Mouse (Mus musculus): ENCODE measurements around the gene Trip6. TPM values are rescaled to one million over a fixed set of nuclear protein-coding genes. Genes with fewer than 3 reads are reported as not detected.
A peak's percentile ranks its signal among the peaks of the same experiment; 100 is the strongest.
"Not testable (repeated sequence)": the region's sequence is repeated elsewhere in the genome, so short reads cannot be mapped to it uniquely, and the experiment has no call there.

Gene Trip6
- polyA plus RNA-seq, 1 experiment from 2014 or later = 30.8 TPM

DNA sequence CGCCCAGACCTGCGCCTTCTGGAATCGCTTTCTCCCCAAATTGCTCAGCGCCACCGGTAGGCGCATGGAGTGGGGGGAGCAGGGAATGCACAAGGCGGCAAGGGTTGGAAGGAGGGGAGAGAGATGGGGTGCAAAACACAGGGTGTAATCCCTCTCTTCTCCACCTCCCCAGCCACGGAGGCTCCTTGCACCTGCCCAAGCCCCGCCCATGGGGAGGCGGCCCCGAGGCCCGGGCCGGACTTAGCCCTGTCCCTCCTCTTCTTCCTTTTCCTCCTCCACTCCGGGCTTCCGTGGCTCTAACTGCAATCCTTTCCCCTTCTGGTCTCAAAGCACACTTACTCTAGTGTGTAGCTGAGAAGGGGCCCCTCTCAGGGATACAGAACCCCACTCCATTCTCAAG, 20.9 kb downstream of the Trip6 start:
- peaks cover 39% of the 10 kb centered on the region for H3K27me3 ChIP-seq
- H3K36me3 ChIP-seq (ENCODE audit: poor library complexity, severe bottlenecking) = peaks cover 37% of the 10 kb centered on the region
- 3% methylated on average over 15 of the region's 15 CpGs for WGBS
- no peaks in the 10 kb centered on the region for H3K9me3 ChIP-seq (replicated peaks)
- H3K27ac ChIP-seq = peak overlapping the region; percentile 79
- peaks cover 29% of the 10 kb centered on the region for H3K4me1 ChIP-seq
- H3K4me2 ChIP-seq = peak overlapping the region; percentile 99
- peak overlapping the region; percentile 79 for H3K9ac ChIP-seq
- H3K4me3 ChIP-seq = peak overlapping the region; percentile 58
- peak; percentile 15; the same call in 1 of the 2 replicates for ATAC-seq

DNA sequence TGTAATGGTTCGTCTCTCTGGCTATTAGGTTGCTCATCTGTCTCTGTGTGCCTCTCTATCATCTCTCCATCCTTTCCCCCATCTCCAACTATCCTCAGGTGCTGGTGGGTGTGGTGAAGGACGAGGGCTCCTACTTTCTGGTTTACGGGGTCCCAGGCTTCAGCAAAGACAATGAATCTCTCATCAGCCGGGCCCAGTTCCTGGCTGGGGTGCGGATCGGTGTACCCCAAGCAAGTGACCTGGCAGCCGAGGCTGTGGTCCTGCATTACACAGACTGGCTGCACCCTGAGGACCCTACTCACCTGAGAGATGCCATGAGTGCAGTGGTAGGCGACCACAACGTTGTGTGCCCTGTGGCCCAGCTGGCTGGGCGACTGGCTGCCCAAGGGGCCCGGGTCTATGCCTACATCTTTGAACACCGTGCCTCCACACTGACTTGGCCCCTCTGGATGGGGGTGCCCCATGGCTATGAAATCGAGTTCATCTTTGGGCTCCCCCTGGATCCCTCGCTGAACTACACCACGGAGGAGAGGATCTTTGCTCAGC, 22.8 kb downstream of the Trip6 start:
- no peak overlapping the region for H3K4me2 ChIP-seq
- no peak overlapping the region for H3K4me3 ChIP-seq
- no peaks in the 10 kb centered on the region for H3K9me3 ChIP-seq (replicated peaks)
- H3K9ac ChIP-seq = no peak overlapping the region
- 80% methylated on average over 15 of the region's 15 CpGs for WGBS
- peaks cover 44% of the 10 kb centered on the region for H3K4me1 ChIP-seq
- peaks cover 18% of the 10 kb centered on the region for H3K36me3 ChIP-seq (ENCODE audit: poor library complexity, severe bottlenecking)
- ATAC-seq = no peak
- H3K27ac ChIP-seq = no peak overlapping the region
- H3K27me3 ChIP-seq = peaks cover 52% of the 10 kb centered on the region

DNA sequence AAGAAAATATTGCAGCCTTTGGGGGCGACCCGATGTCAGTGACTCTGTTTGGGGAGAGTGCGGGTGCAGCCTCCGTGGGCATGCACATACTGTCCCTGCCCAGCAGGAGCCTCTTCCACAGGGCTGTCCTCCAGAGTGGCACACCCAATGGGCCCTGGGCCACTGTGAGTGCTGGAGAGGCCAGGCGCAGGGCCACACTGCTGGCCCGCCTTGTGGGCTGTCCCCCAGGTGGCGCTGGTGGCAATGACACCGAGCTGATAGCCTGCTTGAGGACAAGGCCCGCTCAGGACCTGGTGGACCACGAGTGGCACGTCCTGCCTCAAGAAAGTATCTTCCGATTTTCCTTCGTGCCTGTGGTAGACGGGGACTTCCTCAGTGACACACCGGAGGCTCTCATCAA, 23.5 kb downstream of the Trip6 start:
- 23% methylated on average over 15 of the region's 15 CpGs for WGBS
- no peak for ATAC-seq
- H3K4me1 ChIP-seq = peaks cover 44% of the 10 kb centered on the region
- H3K4me2 ChIP-seq = no peak overlapping the region
- H3K9ac ChIP-seq = 0 out of 2 replicates have a peak overlapping the region, but pooled peaks have one; percentile 22
- no peak overlapping the region for H3K4me3 ChIP-seq
- peaks cover 10% of the 10 kb centered on the region for H3K36me3 ChIP-seq (ENCODE audit: poor library complexity, severe bottlenecking)
- H3K9me3 ChIP-seq (replicated peaks) = no peaks in the 10 kb centered on the region
- H3K27ac ChIP-seq = no peak overlapping the region
- H3K27me3 ChIP-seq = peaks cover 56% of the 10 kb centered on the region

DNA sequence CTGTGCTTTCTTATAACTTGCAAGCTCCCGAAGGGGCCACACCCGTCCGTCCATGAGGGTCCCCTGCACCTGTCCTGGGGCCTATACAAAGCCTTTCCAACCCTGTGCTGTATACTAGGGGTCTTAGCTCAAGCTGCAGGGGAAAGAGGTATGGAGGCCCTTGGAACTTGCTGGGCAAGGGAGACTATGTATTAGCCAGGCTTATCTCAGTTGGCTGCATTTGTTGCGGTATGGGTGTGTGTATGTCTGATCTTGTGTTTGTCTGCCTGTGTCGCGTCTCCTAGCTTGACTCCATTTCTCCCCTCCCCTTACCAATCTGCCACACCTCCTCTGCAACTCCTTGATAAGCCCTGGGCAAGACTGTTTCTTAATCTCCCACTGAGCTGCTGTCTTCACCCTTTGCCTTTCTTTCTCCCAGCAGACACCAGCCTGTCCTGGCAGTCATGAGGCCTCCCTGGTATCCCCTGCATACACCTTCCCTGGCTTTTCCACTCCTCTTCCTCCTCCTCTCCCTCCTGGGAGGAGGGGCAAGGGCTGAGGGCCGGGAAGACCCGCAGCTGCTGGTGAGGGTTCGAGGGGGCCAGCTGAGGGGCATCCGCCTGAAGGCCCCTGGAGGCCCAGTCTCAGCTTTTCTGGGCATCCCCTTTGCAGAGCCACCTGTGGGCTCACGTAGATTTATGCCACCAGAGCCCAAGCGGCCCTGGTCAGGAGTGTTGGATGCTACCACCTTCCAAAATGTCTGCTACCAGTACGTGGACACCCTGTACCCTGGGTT, 24.4 kb downstream of the Trip6 start:
- WGBS = 53% methylated on average over 13 of the region's 13 CpGs
- H3K4me2 ChIP-seq = peak overlapping the region; percentile 94
- 0 out of 2 replicates have a peak overlapping the region, but pooled peaks have one; percentile 40 for H3K9ac ChIP-seq
- peaks cover 37% of the 10 kb centered on the region for H3K4me1 ChIP-seq
- 0 out of 2 replicates have a peak, but pooled peaks cover 1% of the 10 kb centered on the region for H3K36me3 ChIP-seq (ENCODE audit: poor library complexity, severe bottlenecking)
- H3K27me3 ChIP-seq = peaks cover 56% of the 10 kb centered on the region
- peak overlapping the region; percentile 49; the same call in 1 of the 2 replicates for H3K4me3 ChIP-seq
- no peak overlapping the region for H3K27ac ChIP-seq
- no peaks in the 10 kb centered on the region for H3K9me3 ChIP-seq (replicated peaks)
- ATAC-seq = no peak

DNA sequence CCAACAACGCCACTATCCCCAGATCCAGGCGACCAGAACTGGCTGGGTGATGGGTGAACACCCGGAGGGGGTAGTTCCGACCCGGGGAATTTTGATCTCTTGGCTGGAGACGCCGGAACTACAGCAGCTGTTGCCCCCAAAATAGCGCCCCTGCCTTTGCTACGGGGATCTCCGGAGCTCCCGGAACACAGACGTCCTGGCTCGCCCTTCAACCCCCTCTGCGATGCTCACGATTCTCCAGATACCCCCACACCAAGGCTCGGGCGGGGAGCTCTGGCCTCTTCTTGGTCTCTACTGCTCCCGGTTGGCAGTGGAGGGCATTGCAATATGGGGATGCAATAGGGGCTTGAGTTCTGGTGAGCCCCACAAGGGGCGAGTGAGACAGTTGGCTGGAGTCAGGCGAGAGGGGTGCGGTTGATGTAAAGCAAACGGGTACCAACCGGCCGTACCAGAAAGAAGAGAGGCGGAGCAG, 25.2 kb downstream of the Trip6 start:
- H3K36me3 ChIP-seq (ENCODE audit: poor library complexity, severe bottlenecking) = no peaks in the 10 kb centered on the region
- no peak for ATAC-seq
- H3K4me1 ChIP-seq = peaks cover 34% of the 10 kb centered on the region

DNA sequence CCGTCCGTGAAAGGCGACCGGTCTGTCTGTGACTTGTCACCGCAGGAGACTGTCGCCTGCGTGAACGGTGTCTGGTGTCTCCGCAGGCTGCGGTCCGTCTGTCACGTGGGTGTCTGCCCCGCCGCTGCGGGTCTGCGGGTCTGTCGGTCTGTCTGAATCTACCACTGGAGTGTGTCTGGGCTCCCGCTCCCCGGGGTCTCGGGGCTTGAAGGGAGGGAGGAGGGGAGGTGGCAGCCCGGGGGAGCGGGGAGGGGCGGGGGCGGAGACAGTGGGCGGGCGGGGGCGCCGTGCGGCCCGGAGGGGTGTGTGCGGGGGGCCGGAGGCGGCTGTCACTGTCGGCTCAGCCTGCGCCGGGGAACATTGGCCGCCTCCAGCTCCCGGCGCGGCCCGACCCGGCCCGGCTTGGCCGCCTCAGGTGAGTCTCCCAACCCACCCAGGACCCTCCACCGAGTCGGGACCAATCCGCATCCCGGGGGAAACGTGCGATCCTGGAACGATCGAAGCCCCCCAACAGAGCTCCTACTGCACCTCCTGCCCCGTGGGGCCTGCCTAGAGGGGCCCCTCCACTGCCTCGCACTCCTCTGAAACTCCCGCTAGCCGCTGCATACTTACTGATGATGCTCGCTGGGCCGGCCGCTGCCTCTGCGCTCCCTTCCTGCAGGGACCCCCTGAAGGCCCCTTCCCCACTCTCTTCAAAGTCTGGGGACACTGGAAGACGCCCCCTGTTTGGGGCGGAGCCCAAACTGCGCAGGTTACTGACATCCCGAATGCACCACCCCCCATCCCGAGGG, 26.1 kb downstream of the Trip6 start:
- Histone ChIP-seq H3K27me3 (peaks cover 56% of the 10 kb centered on the region), H3K36me3 (ENCODE audit: poor library complexity, severe bottlenecking) (no peaks in the 10 kb centered on the region), H3K9me3 (replicated peaks) (no peaks in the 10 kb centered on the region), H3K4me1 (peaks cover 30% of the 10 kb centered on the region), H3K4me3 (peak overlapping the region; percentile 49), H3K9ac (peak overlapping the region; percentile 66), H3K4me2 (peak overlapping the region; percentile 94), H3K27ac (no peak overlapping the region; the same call in 1 of the 2 replicates)
- under 1% methylated on average over 41 of the region's 65 CpGs for WGBS
- ATAC-seq = peak; percentile 19; the same call in 1 of the 2 replicates

More for the DNA sequence above, 25.2 kb downstream of the Trip6 start:
- Histone ChIP-seq H3K27ac (no peak overlapping the region), H3K4me2 (peak overlapping the region; percentile 94), H3K27me3 (peaks cover 56% of the 10 kb centered on the region), H3K9ac (0 out of 2 replicates have a peak overlapping the region, but pooled peaks have one; percentile 40), H3K4me3 (peak overlapping the region; percentile 49), H3K9me3 (replicated peaks) (no peaks in the 10 kb centered on the region)
- 5% methylated on average over 25 of the region's 25 CpGs for WGBS

DNA sequence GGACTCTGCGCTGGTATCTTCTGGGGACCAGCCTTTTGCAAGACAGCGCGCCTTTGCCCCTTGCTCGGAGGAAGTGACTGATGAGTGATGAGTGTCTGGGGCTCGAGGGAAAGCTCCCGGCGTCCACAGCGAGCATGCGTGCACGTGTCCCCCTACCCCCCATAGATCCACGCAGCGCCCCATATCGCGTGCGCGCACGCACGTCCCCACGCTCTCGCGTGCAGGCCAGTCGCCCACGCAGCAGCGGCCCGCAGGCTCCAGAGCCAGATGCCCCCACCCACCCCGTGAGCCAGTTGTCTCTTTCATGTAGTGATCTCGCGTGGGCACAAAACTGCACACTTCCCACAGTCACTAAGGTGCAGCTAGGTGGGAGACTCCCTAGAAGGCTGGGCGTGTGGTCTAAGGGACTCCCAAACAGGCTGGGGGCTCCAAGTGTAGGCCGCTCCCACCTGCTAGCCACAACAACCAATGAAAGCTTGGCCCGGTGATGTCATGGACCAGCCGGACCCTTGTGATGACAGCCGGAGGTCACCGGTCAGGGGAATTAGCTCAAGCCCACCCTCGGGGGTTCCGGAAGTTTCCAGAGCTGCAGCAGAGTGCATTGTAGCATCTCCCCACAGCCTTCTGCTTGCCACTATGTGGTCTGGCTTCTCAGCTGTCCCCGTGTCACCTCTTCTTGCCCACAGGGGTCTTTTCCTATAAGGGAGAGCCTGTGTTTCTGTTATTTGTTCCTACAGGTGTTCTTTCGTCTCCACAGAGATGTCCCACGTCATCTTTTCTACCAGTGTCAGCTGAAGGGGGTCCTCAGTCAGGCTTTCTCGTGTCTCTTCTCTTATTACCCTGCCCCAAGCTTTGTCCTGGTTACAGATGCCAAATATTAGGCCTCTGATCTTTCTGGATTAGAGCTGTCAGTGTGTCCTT, 26.9 kb downstream of the Trip6 start, which contains the start of gene Ache:
Gene Ache (plus strand): TSS at position 488 of the 921 bp plus-strand sequence.
- Histone ChIP-seq H3K36me3 (ENCODE audit: poor library complexity, severe bottlenecking) (no peaks in the 10 kb centered on the region), H3K9ac (peak within 1 kb of the TSS; percentile 66), H3K4me2 (peak within 1 kb of the TSS; percentile 94), H3K4me3 (peak within 1 kb of the TSS; percentile 49), H3K4me1 (peaks cover 24% of the 10 kb centered on the region), H3K9me3 (replicated peaks) (no peaks in the 10 kb centered on the region), H3K27me3 (peaks cover 52% of the 10 kb centered on the region), H3K27ac (no peak within 1 kb of the TSS; the same call in 1 of the 2 replicates)
- 1% methylated on average over 40 of the region's 40 CpGs for WGBS
- peak; percentile 59 for ATAC-seq

DNA sequence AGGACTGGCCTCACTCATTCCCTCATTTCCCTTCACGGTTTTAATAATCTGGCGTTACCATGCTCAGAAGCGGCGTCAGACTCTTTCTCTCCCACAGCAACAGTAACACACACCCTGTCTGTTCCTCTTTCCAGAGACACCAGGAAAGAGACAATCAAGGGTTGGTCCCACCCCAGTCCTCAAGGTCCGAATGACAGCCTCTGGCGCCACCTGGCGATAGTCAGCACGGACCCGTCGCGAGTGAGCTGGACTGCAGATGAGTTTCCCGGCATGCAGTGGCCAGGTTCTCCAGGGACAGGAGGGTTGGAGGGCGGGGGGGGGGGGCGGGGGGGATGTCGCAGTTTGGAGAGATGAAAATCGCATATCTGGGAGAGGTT, 27.6 kb downstream of the Trip6 start:
- Histone ChIP-seq H3K9ac (peak overlapping the region; percentile 66), H3K4me2 (peak overlapping the region; percentile 94), H3K27me3 (peaks cover 47% of the 10 kb centered on the region), H3K9me3 (replicated peaks) (no peaks in the 10 kb centered on the region), H3K36me3 (ENCODE audit: poor library complexity, severe bottlenecking) (no peaks in the 10 kb centered on the region), H3K4me1 (peaks cover 24% of the 10 kb centered on the region), H3K4me3 (peak overlapping the region; percentile 49), H3K27ac (no peak overlapping the region; the same call in 1 of the 2 replicates)
- peak; percentile 72 for ATAC-seq
- WGBS = under 1% methylated on average over 14 of the region's 16 CpGs

DNA sequence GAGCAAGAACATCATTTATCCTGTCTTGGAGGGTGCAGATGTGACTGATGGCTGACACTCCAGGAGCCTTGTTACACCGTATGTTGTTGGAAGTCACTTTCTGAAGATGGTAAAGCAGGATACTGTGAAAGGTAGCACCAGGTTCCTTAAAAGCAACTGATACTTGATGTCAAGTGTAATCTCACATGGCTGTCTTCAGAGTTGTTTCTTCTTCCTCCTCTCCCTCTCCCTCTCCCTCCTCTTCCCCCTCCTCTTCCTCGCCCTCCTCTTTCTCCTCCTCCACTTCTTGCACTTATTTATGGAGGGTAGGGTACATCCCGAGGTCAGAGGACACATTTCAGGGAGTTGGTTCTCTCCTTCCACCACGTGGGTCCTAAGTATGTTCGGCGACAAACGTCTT, 28.2 kb downstream of the Trip6 start:
- Histone ChIP-seq H3K4me1 (peaks cover 24% of the 10 kb centered on the region), H3K27me3 (peaks cover 43% of the 10 kb centered on the region), H3K36me3 (ENCODE audit: poor library complexity, severe bottlenecking) (no peaks in the 10 kb centered on the region), H3K27ac (no peak overlapping the region), H3K9me3 (replicated peaks) (no peaks in the 10 kb centered on the region), H3K9ac (no peak overlapping the region), H3K4me3 (no peak overlapping the region), H3K4me2 (no peak overlapping the region)
- no peak for ATAC-seq
- WGBS = 56% methylated on average over 7 of the region's 7 CpGs

DNA sequence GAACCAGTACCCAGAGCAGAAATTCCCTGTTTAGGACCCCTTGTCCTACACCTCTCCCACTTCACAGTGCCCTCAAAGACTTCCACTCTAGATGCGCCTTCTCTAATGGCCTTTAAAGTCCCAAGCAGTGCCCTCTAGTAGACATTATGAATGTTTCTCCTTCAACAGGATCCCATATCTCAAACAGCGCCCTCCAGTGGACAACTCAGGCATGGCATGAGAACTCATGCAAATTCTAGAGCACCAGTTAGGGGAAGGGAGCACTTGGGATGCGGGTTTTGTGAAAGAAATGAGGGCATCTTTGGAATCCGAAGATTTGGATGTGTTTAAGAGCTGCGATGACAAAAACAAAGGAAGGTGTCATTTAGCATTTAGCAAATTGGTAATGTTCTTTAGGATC, 29.2 kb downstream of the Trip6 start:
- ATAC-seq = no peak

DNA sequence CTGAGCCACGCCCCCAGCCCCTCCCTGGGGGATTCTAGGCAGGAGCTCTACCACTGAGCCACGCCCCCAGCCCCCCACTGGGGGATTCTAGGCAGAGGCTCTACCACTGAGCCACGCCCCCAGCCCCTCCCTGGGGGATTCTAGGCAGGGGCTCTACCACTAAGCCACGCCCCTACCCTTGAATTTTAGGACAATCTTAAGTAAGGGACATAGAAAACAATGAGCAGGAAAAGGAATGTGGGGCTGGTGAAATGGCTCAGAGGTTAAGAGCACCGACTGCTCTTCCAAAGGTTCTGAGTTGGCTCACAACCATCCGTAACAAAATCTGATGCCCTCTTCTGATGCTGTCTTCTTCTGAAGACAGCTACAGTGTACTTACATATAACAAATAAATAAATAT, 29.8 kb downstream of the Trip6 start:
- H3K27ac ChIP-seq; ATAC-seq; H3K9me3 ChIP-seq (replicated peaks); H3K4me3 ChIP-seq; H3K9ac ChIP-seq; H3K36me3 ChIP-seq (ENCODE audit: poor library complexity, severe bottlenecking); H3K4me2 ChIP-seq: not testable (repeated sequence)
- WGBS = 89% methylated on average over 4 of the region's 6 CpGs
- Histone ChIP-seq H3K27me3 (peaks cover 27% of the 10 kb centered on the region), H3K4me1 (peaks cover 24% of the 10 kb centered on the region)

More for the DNA sequence above, 29.2 kb downstream of the Trip6 start:
- peaks cover 24% of the 10 kb centered on the region for H3K4me1 ChIP-seq
- no peaks in the 10 kb centered on the region for H3K36me3 ChIP-seq (ENCODE audit: poor library complexity, severe bottlenecking)
- peaks cover 33% of the 10 kb centered on the region for H3K27me3 ChIP-seq
- no peak overlapping the region for H3K27ac ChIP-seq
- WGBS = 58% methylated on average over 5 of the region's 5 CpGs
- H3K9me3 ChIP-seq (replicated peaks) = no peaks in the 10 kb centered on the region
- H3K4me3 ChIP-seq = no peak overlapping the region
- no peak overlapping the region for H3K9ac ChIP-seq
- no peak overlapping the region for H3K4me2 ChIP-seq
